Mouse (Mus musculus) T-cell, adult 66 days (primary cell): Measurements from ENCODE around the gene Olfr414. TPM values are rescaled to one million over a fixed set of nuclear protein-coding genes. Genes with fewer than 3 reads are reported as not detected.

Experiments used
- total RNA-seq, 2 experiments: library from RNA; stranded (reverse); gene quantifications; 3 replicates in 1 of 2; 4 replicates in 1 of 2; pipeline ENCODE4 v1.2.4; 2023

The Olfr414 gene
- not detected for total RNA-seq

GRCm38 (mm10) chr1:174423764-174424163, at the start of gene Olfr414:
Gene Olfr414 (plus strand): TSS chr1:174424064.

GRCm38 (mm10) chr1:174390746-174391145, 33.1 kb upstream of the Olfr414 start, which contains the start of gene Olfr248:
Gene Olfr248 (plus strand): TSS chr1:174391046.

GRCm38 (mm10) chr1:174441782-174442181, 17.9 kb downstream of the Olfr414 start, which contains the start of gene Olfr220:
Gene Olfr220 (plus strand): TSS chr1:174442082.

Other genes with a start within 250 kb of the Olfr414 start
- not detected for gene Olfr419, start 172.0 kb upstream of the Olfr414 start, total RNA-seq
- gene Mptx1, start 93.5 kb upstream of the Olfr414 start, total RNA-seq: not detected
- under 1 TPM in 1 of 2 experiments, not detected in 1; 0.61 TPM for gene Olfr417, start 58.9 kb upstream of the Olfr414 start, total RNA-seq
- not detected for gene Olfr248, start 33.0 kb upstream of the Olfr414 start, total RNA-seq
- not detected for gene Olfr220, start 18.0 kb downstream of the Olfr414 start, total RNA-seq
- not detected for gene Fmn2, start 77.8 kb downstream of the Olfr414 start, total RNA-seq